Mouse (Mus musculus) MEL (cell line): Measurements from ENCODE around the gene Sigmar1.

Experiments
- CHD2 ChIP-seq: IDR thresholded peaks from 2 replicates; pipeline ENCODE4 v1.6.1; 2011; ENCODE audit warnings: low read length, improper control_type of control experiment
- CTCF ChIP-seq, 3 experiments: IDR thresholded peaks in 2 of 3; conservative IDR thresholded peaks in 1 of 3; 2 replicates each; pipeline ENCODE4 v1.5.1; 2011 to 2012; ENCODE audit warnings: low read length in 3 of 3, low read depth in 2 of 3, mild to moderate bottlenecking in 2 of 3, improper control_type of control experiment in 1 of 3, inconsistent platforms in 1 of 3, mixed read lengths in 1 of 3, moderate library complexity in 1 of 3; ENCODE audit not compliant: control insufficient read depth in 1 of 3, insufficient read depth in 1 of 3, poor library complexity in 1 of 3, severe bottlenecking in 1 of 3
- GATA1 ChIP-seq: IDR thresholded peaks from 2 replicates; pipeline ENCODE4 v1.6.1; 2011; ENCODE audit warnings: low read depth, low read length, improper control_type of control experiment
- MAX ChIP-seq: IDR thresholded peaks from 2 replicates; pipeline ENCODE4 v1.6.1; 2011; ENCODE audit warnings: low read length, improper control_type of control experiment
- SIN3A ChIP-seq: IDR thresholded peaks from 2 replicates; pipeline ENCODE4 v1.6.1; 2012; ENCODE audit warnings: low read length, improper control_type of control experiment, inconsistent platforms
- ZMIZ1 ChIP-seq: IDR thresholded peaks from 2 replicates; pipeline ENCODE4 v1.6.1; 2012; ENCODE audit warnings: low read depth, mild to moderate bottlenecking, inconsistent platforms, low read length, improper control_type of control experiment, moderate library complexity

DNA sequence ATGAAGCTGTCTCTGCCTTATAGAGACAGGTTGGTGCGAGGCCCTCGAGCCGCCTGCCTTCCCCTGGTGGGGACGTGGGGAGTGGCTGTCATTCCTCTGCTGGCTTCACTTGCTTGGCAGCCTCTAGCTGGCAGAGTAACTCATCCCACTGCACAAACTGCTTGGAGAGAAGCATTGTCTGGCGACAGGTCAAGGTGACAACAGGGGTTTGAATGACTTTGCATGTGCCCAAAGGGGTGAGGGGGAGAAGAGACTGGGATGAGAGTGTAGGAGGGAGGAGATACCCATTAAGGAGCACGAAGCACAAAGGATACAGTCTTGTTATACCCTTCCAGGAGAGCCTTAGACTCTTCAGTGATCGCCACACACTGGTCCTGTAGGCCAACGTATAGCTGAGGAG lies 40.9 kb downstream of the Sigmar1 start:
- TF ChIP-seq CTCF (IDR thresholded peaks at IDR 0.05 in 2 of 3, conservative IDR thresholded peaks at IDR 0.05 in 1 of 3; ENCODE audit: control insufficient read depth in 1 of 3, insufficient read depth in 1 of 3, low read depth in 2 of 3, low read length in 3 of 3, poor library complexity in 1 of 3, severe bottlenecking in 1 of 3): no peak
- no peak for TF ChIP-seq CHD2
- TF ChIP-seq SIN3A: no peak
- TF ChIP-seq ZMIZ1: no peak
- no peak for TF ChIP-seq MAX
- TF ChIP-seq GATA1: no peak
